Mouse (Mus musculus): ENCODE data around the gene Cited2.

GRCm38 (mm10) chr10:17697376-17698265, 25.4 kb upstream of the Cited2 start:
- TF ChIP-seq CTCF (IDR thresholded peaks at IDR 0.05; ENCODE audit: insufficient read depth, low read depth, low read length) (no peak), POLR2A (IDR thresholded peaks at IDR 0.05; ENCODE audit: insufficient read depth, low read depth, low read length) (no peak)
